13 mouse cellular contexts compared by ENCODE assay signal in the genomic region with DNA sequence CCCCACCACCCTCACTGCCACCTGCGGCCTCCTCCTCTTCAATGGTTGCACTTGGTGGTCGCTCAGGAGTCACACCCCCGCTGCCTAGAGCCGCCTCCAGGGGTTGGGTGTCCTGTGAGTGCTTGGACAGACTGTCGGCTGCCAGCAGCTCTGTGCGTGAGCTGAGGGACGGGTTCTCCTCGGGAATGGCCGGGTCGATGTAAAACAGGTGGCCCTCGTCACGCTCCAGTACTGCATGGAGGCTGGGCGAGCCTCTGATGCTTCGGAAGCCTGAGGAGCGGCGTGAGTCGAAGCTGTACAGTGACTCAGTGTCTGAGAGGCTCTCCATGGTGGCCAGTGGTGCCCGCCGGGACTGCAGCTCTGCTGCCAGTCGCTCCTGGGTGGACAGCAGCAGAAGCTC. TPM values are rescaled to one million over a fixed set of nuclear protein-coding genes. Genes with fewer than 3 reads are reported as not detected.
DNase-seq lines count a peak whose midpoint lies in the region; ATAC-seq and TF ChIP-seq lines count a peak whose summit lies in the region.
"Had no signal": no experiment of that assay in that cellular context is flagged by ENCODE, and none has a peak within 500 bp of the region (broad histone marks: within the 10 kb centered on the region; RNA-seq: fewer than 3 reads in every experiment).

No protein-coding gene starts in this region.

- TF ChIP-seq POLR2A in lung, adult 2 months (IDR thresholded peaks at IDR 0.05; ENCODE audit: borderline replicate concordance, extremely low read depth, low read depth, low read length), result no peak
- TF ChIP-seq POLR2A in thymus, adult 2 months (IDR thresholded peaks at IDR 0.05; ENCODE audit: control insufficient read depth, extremely low read depth, insufficient read depth, low read length, poor library complexity), result no peak

- no peaks in the 10 kb centered on the region for H3K36me3 ChIP-seq in heart, embryonic 14.5 days (ENCODE audit: control insufficient read depth, insufficient read depth, low read length)
- no peaks in the 10 kb centered on the region for H3K36me3 ChIP-seq in lung, embryonic 15.5 days
- 0 out of 2 replicates have a peak, but pooled peaks cover 2% of the 10 kb centered on the region for H3K36me3 ChIP-seq in limb, embryonic 11.5 days (ENCODE audit: control insufficient read depth, insufficient read depth, low read length)
- no peaks in the 10 kb centered on the region for H3K36me3 ChIP-seq in thymus, adult 2 months (ENCODE audit: control insufficient read depth, insufficient read depth, low read length)
- H3K36me3 ChIP-seq: embryonic facial prominence, embryonic 13.5 days had no signal

- no peak for DNase-seq in heart, adult 11 months
- DNase-seq in lung, adult 2 months, result no peak
- DNase-seq in limb, embryonic 11.5 days (ENCODE audit: low spot score), result peak; percentile 55
- DNase-seq in thymus, adult 2 months, result no peak
- DNase-seq: adrenal gland, postnatal 10 days; left cerebral cortex, postnatal 4 days; right cerebral cortex, postnatal 4 days had no signal

- H3K27me3 ChIP-seq in heart, embryonic 14.5 days (ENCODE audit: control insufficient read depth, insufficient read depth, low read length), result peaks cover 15% of the 10 kb centered on the region
- no peaks in the 10 kb centered on the region for H3K27me3 ChIP-seq in lung, embryonic 15.5 days
- H3K27me3 ChIP-seq in limb, embryonic 11.5 days (ENCODE audit: control insufficient read depth, insufficient read depth, low read length), result no peaks in the 10 kb centered on the region
- no peaks in the 10 kb centered on the region for H3K27me3 ChIP-seq in thymus, adult 2 months (ENCODE audit: control insufficient read depth, insufficient read depth, low read length)
- H3K27me3 ChIP-seq: embryonic facial prominence, embryonic 13.5 days had no signal

- peak overlapping the region; percentile 36 for H3K4me2 ChIP-seq in heart, embryonic 14.5 days (ENCODE audit: low read length)
- no peak overlapping the region; the same call in 1 of the 2 replicates for H3K4me2 ChIP-seq in lung, embryonic 15.5 days
- no peak overlapping the region for H3K4me2 ChIP-seq in limb, embryonic 11.5 days (ENCODE audit: low read depth, severe bottlenecking)
- H3K4me2 ChIP-seq: embryonic facial prominence, embryonic 13.5 days had no signal

- WGBS in heart, embryonic 14.5 days, result 24% methylated on average over 20 of the region's 20 CpGs
- 24% methylated on average over 20 of the region's 20 CpGs for WGBS in lung, embryonic 15.5 days
- WGBS in lung, adult 2 months, result 52% methylated on average over 20 of the region's 20 CpGs
- WGBS in limb, embryonic 11.5 days, result 28% methylated on average over 20 of the region's 20 CpGs
- 86% methylated on average over 20 of the region's 20 CpGs for WGBS in thymus, adult 2 months

- no peak overlapping the region for H3K9ac ChIP-seq in heart, embryonic 14.5 days (ENCODE audit: low read length)
- no peak overlapping the region for H3K9ac ChIP-seq in lung, embryonic 15.5 days
- peak overlapping the region; percentile 35 for H3K9ac ChIP-seq in limb, embryonic 11.5 days (ENCODE audit: low read length)

- H3K4me1 ChIP-seq in heart, embryonic 14.5 days (ENCODE audit: control insufficient read depth in 2 of 2, insufficient read depth in 2 of 2, low read length in 2 of 2), result peaks cover 15 to 16% of the 10 kb centered on the region in 2 experiments
- H3K4me1 ChIP-seq in lung, embryonic 15.5 days, result peaks cover 18% of the 10 kb centered on the region
- no peaks in the 10 kb centered on the region for H3K4me1 ChIP-seq in lung, adult 2 months (ENCODE audit: control insufficient read depth, insufficient read depth, low read length)
- peaks cover 28% of the 10 kb centered on the region for H3K4me1 ChIP-seq in limb, embryonic 11.5 days (ENCODE audit: control insufficient read depth, insufficient read depth, low read length)
- H3K4me1 ChIP-seq in thymus, adult 2 months (replicated peaks; ENCODE audit: control insufficient read depth, insufficient read depth, low read length), result no peaks in the 10 kb centered on the region

- no peak for ATAC-seq in heart, embryonic 14.5 days (ENCODE audit: insufficient number of reproducible peaks, insufficient read depth, low FRiP score, low read depth)
- ATAC-seq in lung, embryonic 15.5 days (ENCODE audit: borderline replicate concordance, extremely low read depth, low FRiP score, low TSS enrichment), result peak; percentile 65
- no peak; the same call in 1 of the 2 replicates for ATAC-seq in limb, embryonic 11.5 days (ENCODE audit: insufficient number of reproducible peaks, low FRiP score, low TSS enrichment, low read depth)
- no peak for ATAC-seq in megakaryocyte-erythroid progenitor cell, adult 5-6 weeks (replicated peaks; ENCODE audit: low FRiP score, low TSS enrichment, poor library complexity, severe bottlenecking)
- no peak for ATAC-seq in megakaryocyte, adult 5-6 weeks (ENCODE audit: poor library complexity, severe bottlenecking)
- ATAC-seq: Patski had no signal

- no peak for TF ChIP-seq CTCF in lung, adult 2 months (IDR thresholded peaks at IDR 0.05; ENCODE audit: insufficient read depth, low read length)
- TF ChIP-seq CTCF in thymus, adult 2 months (IDR thresholded peaks at IDR 0.05; ENCODE audit: borderline replicate concordance, control insufficient read depth, extremely low read depth, insufficient read depth, low read length, poor library complexity), result no peak

- no peak overlapping the region for H3K4me3 ChIP-seq in heart, embryonic 14.5 days (ENCODE audit: control insufficient read depth in 1 of 2, insufficient read depth in 1 of 2, low read depth in 1 of 2, low read length in 2 of 2)
- no peak overlapping the region for H3K4me3 ChIP-seq in lung, embryonic 15.5 days
- H3K4me3 ChIP-seq in lung, adult 2 months (replicated peaks; ENCODE audit: extremely low read depth, low read depth, low read length), result no peak overlapping the region
- H3K4me3 ChIP-seq in limb, embryonic 11.5 days (ENCODE audit: low read depth, low read length), result no peak overlapping the region
- H3K4me3 ChIP-seq in thymus, adult 2 months (ENCODE audit: control insufficient read depth, insufficient read depth, low read length), result no peak overlapping the region
- H3K4me3 ChIP-seq: embryonic facial prominence, embryonic 13.5 days had no signal

- no peaks in the 10 kb centered on the region for H3K9me3 ChIP-seq in heart, embryonic 14.5 days (ENCODE audit: control insufficient read depth, low read length)
- no peaks in the 10 kb centered on the region for H3K9me3 ChIP-seq in lung, embryonic 15.5 days
- no peaks in the 10 kb centered on the region for H3K9me3 ChIP-seq in limb, embryonic 11.5 days (ENCODE audit: control insufficient read depth, low read length)
- H3K9me3 ChIP-seq: embryonic facial prominence, embryonic 13.5 days had no signal

- H3K27ac ChIP-seq in heart, embryonic 14.5 days (replicated peaks in 1 of 2; ENCODE audit: control insufficient read depth in 1 of 2, insufficient read depth in 1 of 2, low read depth in 2 of 2, low read length in 2 of 2), result no peak overlapping the region
- H3K27ac ChIP-seq in lung, embryonic 15.5 days, result no peak overlapping the region
- H3K27ac ChIP-seq in limb, embryonic 11.5 days (replicated peaks; ENCODE audit: low read depth, low read length), result no peak overlapping the region
- H3K27ac ChIP-seq in thymus, adult 2 months (ENCODE audit: control insufficient read depth, insufficient read depth, low read length), result no peak overlapping the region
- H3K27ac ChIP-seq: embryonic facial prominence, embryonic 13.5 days had no signal

RNA-seq across cellular contexts. Expression of a gene that starts 7.6 kb away (rescaled TPM):
- polyA plus RNA-seq in heart, embryonic 14.5 days (2014; fragmentation: Nextera tagmentation; extraction: Ambion mirVana), result 7.8 and 10.8 TPM in 2 replicates
- 5.6 and 6.5 TPM in 2 replicates for polyA plus RNA-seq in lung, embryonic 15.5 days (2015; fragmentation: Nextera tagmentation; extraction: Ambion mirVana)
- polyA plus RNA-seq in lung, adult 2 months (2012; rRNA removed), result 54.8 and 62.8 TPM in 2 replicates
- polyA plus RNA-seq in limb, embryonic 11.5 days (2014; fragmentation: Nextera tagmentation; extraction: Ambion mirVana), result 4.4 and 4.6 TPM in 2 replicates
- polyA plus RNA-seq in thymus, adult 2 months (2012; rRNA removed), result 2.7 and 4.9 TPM in 2 replicates
- total RNA-seq in megakaryocyte-erythroid progenitor cell, adult 5-6 weeks (2014; fragmentation: Nextera tagmentation), result not detected in 2 replicates
- not detected in 2 replicates for total RNA-seq in megakaryocyte-erythroid progenitor cell, adult 5-6 weeks (2017)
- total RNA-seq in megakaryocyte, adult 5-6 weeks (2015), result 0.22 and 0.27 TPM in 2 replicates
- total RNA-seq in megakaryocyte, adult 5-6 weeks (2017), result 0.04 TPM in 1 of 2 replicates, not detected in the other

RNA-seq across cellular contexts. Expression of a gene that starts 44.2 kb away (rescaled TPM):
- polyA plus RNA-seq in heart, embryonic 14.5 days (2014; fragmentation: Nextera tagmentation; extraction: Ambion mirVana), result 36.7 and 37.6 TPM in 2 replicates
- 119 and 120 TPM in 2 replicates for polyA plus RNA-seq in lung, embryonic 15.5 days (2015; fragmentation: Nextera tagmentation; extraction: Ambion mirVana)
- polyA plus RNA-seq in lung, adult 2 months (2012; rRNA removed), result 4.8 and 6.6 TPM in 2 replicates
- 135 and 140 TPM in 2 replicates for polyA plus RNA-seq in limb, embryonic 11.5 days (2014; fragmentation: Nextera tagmentation; extraction: Ambion mirVana)
- 43.8 and 57.8 TPM in 2 replicates for polyA plus RNA-seq in thymus, adult 2 months (2012; rRNA removed)
- total RNA-seq in megakaryocyte-erythroid progenitor cell, adult 5-6 weeks (2014; fragmentation: Nextera tagmentation), result 112 and 116 TPM in 2 replicates
- total RNA-seq in megakaryocyte-erythroid progenitor cell, adult 5-6 weeks (2017), result 136 and 160 TPM in 2 replicates
- total RNA-seq in megakaryocyte, adult 5-6 weeks (2015), result 30.7 and 33.9 TPM in 2 replicates
- total RNA-seq in megakaryocyte, adult 5-6 weeks (2017), result 60.5 and 62.9 TPM in 2 replicates

RNA-seq across cellular contexts. Expression of a gene that starts 44.3 kb away (rescaled TPM):
- 458 and 491 TPM in 2 replicates for polyA plus RNA-seq in heart, embryonic 14.5 days (2014; fragmentation: Nextera tagmentation; extraction: Ambion mirVana)
- polyA plus RNA-seq in lung, embryonic 15.5 days (2015; fragmentation: Nextera tagmentation; extraction: Ambion mirVana), result 440 and 459 TPM in 2 replicates
- polyA plus RNA-seq in lung, adult 2 months (2012; rRNA removed), result 70.0 and 74.4 TPM in 2 replicates
- polyA plus RNA-seq in limb, embryonic 11.5 days (2014; fragmentation: Nextera tagmentation; extraction: Ambion mirVana), result 419 and 442 TPM in 2 replicates
- 159 and 189 TPM in 2 replicates for polyA plus RNA-seq in thymus, adult 2 months (2012; rRNA removed)
- 222 and 247 TPM in 2 replicates for total RNA-seq in megakaryocyte-erythroid progenitor cell, adult 5-6 weeks (2014; fragmentation: Nextera tagmentation)
- 196 and 256 TPM in 2 replicates for total RNA-seq in megakaryocyte-erythroid progenitor cell, adult 5-6 weeks (2017)
- total RNA-seq in megakaryocyte, adult 5-6 weeks (2015), result 182 and 197 TPM in 2 replicates
- total RNA-seq in megakaryocyte, adult 5-6 weeks (2017), result 163 and 204 TPM in 2 replicates

RNA-seq across cellular contexts. Expression of a gene that starts 56.5 kb away (rescaled TPM):
- 0.65 and 0.82 TPM in 2 replicates for polyA plus RNA-seq in heart, embryonic 14.5 days (2014; fragmentation: Nextera tagmentation; extraction: Ambion mirVana)
- 3.1 and 3.2 TPM in 2 replicates for polyA plus RNA-seq in lung, embryonic 15.5 days (2015; fragmentation: Nextera tagmentation; extraction: Ambion mirVana)
- polyA plus RNA-seq in lung, adult 2 months (2012; rRNA removed), result 15.3 TPM in 2 replicates
- 1.3 and 1.4 TPM in 2 replicates for polyA plus RNA-seq in limb, embryonic 11.5 days (2014; fragmentation: Nextera tagmentation; extraction: Ambion mirVana)
- polyA plus RNA-seq in thymus, adult 2 months (2012; rRNA removed), result 3.0 and 3.2 TPM in 2 replicates
- total RNA-seq in megakaryocyte-erythroid progenitor cell, adult 5-6 weeks (2014; fragmentation: Nextera tagmentation), result not detected in 2 replicates
- not detected in 2 replicates for total RNA-seq in megakaryocyte-erythroid progenitor cell, adult 5-6 weeks (2017)
- total RNA-seq in megakaryocyte, adult 5-6 weeks (2015), result not detected in 2 replicates
- total RNA-seq in megakaryocyte, adult 5-6 weeks (2017), result not detected in 2 replicates
